Mouse (Mus musculus): ENCODE data around the gene Mta3.

- no peak for TF ChIP-seq TAL1 (IDR thresholded peaks at IDR 0.05; ENCODE audit: low read length)
- no peak for TF ChIP-seq GATA1 (IDR thresholded peaks at IDR 0.05; ENCODE audit: low read length)
Measured at GRCm38 (mm10) chr17:83861444-83862133, 155.6 kb downstream of the Mta3 start.
